Mouse (Mus musculus) left cerebral cortex, postnatal 10 days (tissue): Measurements from ENCODE around the gene C330021F23Rik. TPM values are rescaled to one million over a fixed set of nuclear protein-coding genes. Genes with fewer than 3 reads are reported as not detected.

Source experiments
- DNase-seq, 2 experiments: peaks; one replicate each; pipeline ENCODE4 v3.0.0; 2021 to 2022; ENCODE audit warnings: low spot score in 2 of 2, mixed read lengths in 1 of 2; ENCODE audit errors: extremely low spot score in 1 of 2
- intact Hi-C: fragments of 180-260 bp; cut with DNase I; formaldehyde crosslinking; loops from one replicate; pipeline ENCODE4 v1.15.1; 2025
- total RNA-seq, 2 experiments: library from RNA; stranded (reverse); gene quantifications; 2 replicates each; pipeline ENCODE4 v1.2.3; 2021

Gene C330021F23Rik
- total RNA-seq, 2 experiments from 2014 or later, result not detected

DNA sequence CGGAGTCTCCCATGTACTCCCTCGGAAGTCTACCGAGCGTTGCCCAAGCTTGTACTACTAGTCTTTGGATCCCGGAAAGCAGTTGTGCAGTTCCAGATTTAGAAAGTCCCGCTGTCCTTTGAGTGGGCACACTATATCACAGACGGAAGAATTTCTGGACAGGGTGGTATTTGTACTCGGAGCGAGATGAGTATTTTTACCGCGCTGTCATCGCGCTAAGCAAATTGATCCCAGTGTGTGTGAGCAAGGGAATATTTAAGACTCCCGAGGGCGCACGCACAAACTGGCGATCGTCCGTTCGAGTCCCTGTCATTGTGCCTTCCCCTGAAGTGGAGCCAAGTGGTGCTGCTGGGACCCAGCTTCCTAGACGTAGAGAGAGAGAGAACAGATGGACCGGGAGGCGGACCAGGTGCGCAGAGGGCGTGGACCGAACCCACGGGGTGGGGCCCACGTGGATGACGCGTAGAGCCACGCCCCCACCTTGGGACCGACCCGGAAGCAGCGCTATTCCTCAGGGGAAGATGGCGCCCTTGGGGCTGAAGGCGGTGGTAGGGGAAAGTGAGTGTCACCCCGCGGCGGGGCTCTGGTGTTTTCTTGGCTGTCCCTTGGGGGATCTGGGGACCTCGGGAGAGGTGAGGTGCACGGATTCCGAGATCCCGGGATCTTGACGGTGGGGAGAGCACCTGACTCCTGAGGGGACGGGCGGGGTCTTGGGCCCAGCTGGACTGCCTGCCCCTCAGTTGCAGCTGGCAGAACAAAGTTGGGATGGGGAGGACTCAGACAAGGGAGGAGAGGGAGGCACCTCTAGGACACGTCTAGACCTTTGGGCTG, 63.1 kb downstream of the C330021F23Rik start, which contains the start of gene Stxbp2:
Gene Stxbp2, plus strand, starts transcription at position 309 of the 831 bp plus-strand sequence.
- DNase-seq, result peak; percentile 52 to 80
- intact Hi-C loops, result no loop called here

DNA sequence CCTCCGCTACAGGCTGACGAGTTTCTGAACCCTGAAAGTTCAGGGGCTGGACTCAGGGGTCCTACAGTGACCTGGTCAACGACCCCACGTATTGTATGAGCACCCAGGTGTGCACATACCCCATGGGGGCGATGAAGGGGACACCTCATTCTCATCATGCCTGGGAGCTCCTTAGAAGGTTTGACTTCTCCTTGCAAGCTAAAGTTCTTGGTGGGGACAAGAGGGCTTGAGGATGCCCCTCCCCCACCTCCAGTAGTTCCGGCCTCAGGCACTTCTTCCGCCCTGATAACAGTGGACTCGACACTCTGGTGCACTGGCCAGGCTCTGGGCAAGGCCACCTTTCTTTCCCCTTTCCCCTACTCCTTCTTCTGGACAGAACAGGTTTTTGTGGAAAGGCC, 63.7 kb downstream of the C330021F23Rik start:
- intact Hi-C loops, result no loop called here
- no peak for DNase-seq

Other genes starting within 250 kb of the C330021F23Rik start
- not detected for gene A430078G23Rik, start 214.6 kb upstream of the C330021F23Rik start, total RNA-seq
- gene Arhgef18, start 175.0 kb upstream of the C330021F23Rik start, total RNA-seq, result 10 to 100 TPM; 33.3 to 35.6 TPM
- gene Pex11g, start 100.3 kb upstream of the C330021F23Rik start, total RNA-seq, result 1 to 10 TPM in 1 of 2 experiments, under 1 TPM in 1; 0.73 to 1.1 TPM
- under 1 TPM in 1 of 2 experiments, not detected in 1; 0.30 TPM for gene Tex45, start 97.1 kb upstream of the C330021F23Rik start, total RNA-seq
- gene Zfp358, start 74.9 kb upstream of the C330021F23Rik start, total RNA-seq, result 10 to 100 TPM; 29.4 to 31.2 TPM
- 10 to 100 TPM; 77.7 to 81.4 TPM for gene Mcoln1, start 67.5 kb upstream of the C330021F23Rik start, total RNA-seq
- 10 to 100 TPM; 73.7 to 79.2 TPM for gene Pnpla6, start 52.6 kb upstream of the C330021F23Rik start, total RNA-seq
- 10 to 100 TPM; 67.3 to 71.8 TPM for gene Camsap3, start 19.3 kb downstream of the C330021F23Rik start, total RNA-seq
- 10 to 100 TPM; 32.4 to 36.3 TPM for gene Xab2, start 53.3 kb downstream of the C330021F23Rik start, total RNA-seq
- gene Pet100, start 53.6 kb downstream of the C330021F23Rik start, total RNA-seq, result 10 to 100 TPM; 78.6 to 80.1 TPM
- not detected for gene Pcp2, start 57.6 kb downstream of the C330021F23Rik start, total RNA-seq
- gene Stxbp2, start 63.0 kb downstream of the C330021F23Rik start, total RNA-seq, result 10 to 100 TPM; 57.0 to 59.3 TPM
- 1 to 10 TPM in 1 of 2 experiments, under 1 TPM in 1; 0.81 to 1.0 TPM for gene Retn, start 87.8 kb downstream of the C330021F23Rik start, total RNA-seq
- under 1 TPM; 0.55 to 0.66 TPM for gene Mcemp1, start 97.8 kb downstream of the C330021F23Rik start, total RNA-seq
- 10 to 100 TPM; 18.6 to 25.9 TPM for gene Fcor, start 104.4 kb downstream of the C330021F23Rik start, total RNA-seq
- 10 to 100 TPM; 31.2 to 32.3 TPM for gene Trappc5, start 108.3 kb downstream of the C330021F23Rik start, total RNA-seq
- gene Fcer2a, start 126.2 kb downstream of the C330021F23Rik start, total RNA-seq, result not detected
- gene Clec4g, start 152.7 kb downstream of the C330021F23Rik start, total RNA-seq, result not detected
- not detected for gene Cd209a, start 181.0 kb downstream of the C330021F23Rik start, total RNA-seq